Mouse (Mus musculus) midbrain, postnatal 0 days (tissue): ENCODE data around the gene Marcks. TPM values are rescaled to one million over a fixed set of nuclear protein-coding genes. Genes with fewer than 3 reads are reported as not detected.
A peak's percentile ranks its signal among the peaks of the same experiment; 100 is the strongest.

Experiments used
- ATAC-seq: fragments of 200-750 bp; cut with Nextera tagmentation; 2 replicates; pipeline ENCODE4 v1.8.0; 2017; ENCODE audit warnings: moderate number of reproducible peaks, mild to moderate bottlenecking, moderate TSS enrichment, moderate library complexity; ENCODE audit not compliant: low FRiP score
- DNase-seq: peaks from one replicate; pipeline ENCODE4 v3.0.0-alpha.2; 2015; ENCODE audit warnings: low spot score
- H3K27ac ChIP-seq: fragments of 300-500 bp; sonication (generic); 2 replicates; pipeline ENCODE4 v1.5.1; 2014; ENCODE audit warnings: low read depth, mild to moderate bottlenecking, low read length, mixed read lengths
- H3K27me3 ChIP-seq: fragments of 300-500 bp; sonication (generic); 2 replicates; pipeline ENCODE4 v1.6.1; 2014; ENCODE audit warnings: low read length, control low read depth, mixed read lengths; ENCODE audit not compliant: insufficient read depth
- H3K36me3 ChIP-seq: fragments of 300-500 bp; sonication (generic); 2 replicates; pipeline ENCODE4 v1.6.1; 2014; ENCODE audit warnings: low read length, control low read depth, mixed read lengths; ENCODE audit not compliant: insufficient read depth
- H3K4me1 ChIP-seq: fragments of 300-500 bp; sonication (generic); 2 replicates; pipeline ENCODE4 v1.6.1; 2014; ENCODE audit warnings: mild to moderate bottlenecking, control low read depth, antibody characterized with exemption, low read length, mixed read lengths; ENCODE audit not compliant: insufficient read depth
- H3K4me2 ChIP-seq: fragments of 300-500 bp; sonication (generic); 2 replicates; pipeline ENCODE4 v1.6.1; 2014; ENCODE audit warnings: low read depth, mild to moderate bottlenecking, low read length, mixed read lengths; ENCODE audit not compliant: poor library complexity, severe bottlenecking
- H3K4me3 ChIP-seq: fragments of 300-500 bp; sonication (generic); 2 replicates; pipeline ENCODE4 v1.5.1; 2014; ENCODE audit warnings: low read depth, mild to moderate bottlenecking, low read length, moderate library complexity
- H3K9ac ChIP-seq: fragments of 300-500 bp; sonication (generic); replicated peaks from 2 replicates; pipeline ENCODE4 v1.6.1; 2014; ENCODE audit warnings: mild to moderate bottlenecking, low read length, moderate library complexity, mixed read lengths; ENCODE audit not compliant: poor library complexity, severe bottlenecking
- H3K9me3 ChIP-seq: fragments of 300-500 bp; sonication (generic); 2 replicates; pipeline ENCODE4 v1.6.1; 2016; ENCODE audit warnings: low read length, control low read depth
- CTCF ChIP-seq: IDR thresholded peaks from 2 replicates; pipeline ENCODE4 v1.5.1; 2016; ENCODE audit warnings: antibody characterized with exemption, mild to moderate bottlenecking
- WGBS: fragments of 180-500 bp; shearing (Covaris S2); extraction: QIAGEN DNeasy Blood & Tissue Kit; methylation state at CpG from one replicate; pipeline ENCODE4 v1.1.7; 2014; 5-methylcytosine and 5-hydroxymethylcytosine counted together
- polyA plus RNA-seq: library from polyadenylated mRNA; unstranded; fragments of >200 nt; fragmentation: Nextera tagmentation; extraction: Ambion mirVana; gene quantifications from 2 replicates; pipeline ENCODE4 v1.2.1, GENCODE M21; 2015
- total RNA-seq: library from RNA; depleted of rRNA; stranded (reverse); fragments of >200 nt; gene quantifications from 2 replicates; pipeline ENCODE4 v1.2.3, GENCODE M21; 2014; rRNA removed

Gene Marcks
- 488 and 535 TPM in 2 replicates for total RNA-seq
- 230 and 265 TPM in 2 replicates for polyA plus RNA-seq

DNA sequence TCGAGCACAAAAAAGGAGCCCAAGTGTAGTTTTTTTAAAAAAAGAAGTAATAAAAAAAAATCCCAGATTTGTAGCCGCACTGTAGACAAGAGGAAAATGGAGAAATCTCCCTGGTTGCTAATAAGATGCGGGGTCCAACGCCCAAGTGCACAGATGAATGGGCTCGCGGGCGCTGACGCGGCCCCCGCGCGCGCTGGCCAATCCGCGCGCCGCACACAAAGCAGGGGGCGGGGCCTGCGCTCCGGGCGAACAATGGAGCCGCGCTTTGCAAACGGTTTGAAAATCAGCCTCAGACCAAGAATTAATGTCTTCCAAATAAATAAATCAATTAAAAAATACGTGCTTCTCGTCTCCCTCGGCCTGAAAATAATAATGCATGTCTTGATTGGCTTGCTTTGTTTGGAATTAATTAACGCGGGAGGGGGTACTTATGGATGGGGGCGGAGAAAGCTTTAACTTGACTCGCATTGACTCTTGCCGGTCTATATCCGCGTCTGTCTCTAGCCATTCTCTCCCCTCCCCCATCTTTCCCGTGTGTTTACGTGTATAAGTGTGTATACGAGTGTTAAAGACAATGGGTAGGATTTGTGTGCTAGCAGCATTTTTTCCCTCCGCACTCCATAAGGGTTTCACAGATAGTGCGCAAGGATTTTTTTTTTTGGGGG, at the start of gene Marcks:
Marcks (minus strand) TSS at position 143 of the 665 bp plus-strand sequence.
- Histone ChIP-seq H3K4me1 (no peaks in the 10 kb centered on the region; the same call in 1 of the 2 replicates), H3K9ac (peak within 1 kb of the TSS; percentile 96), H3K4me3 (peak within 1 kb of the TSS; percentile 75), H3K27me3 (no peaks in the 10 kb centered on the region), H3K36me3 (peaks cover 7% of the 10 kb centered on the region; the same call in 1 of the 2 replicates), H3K4me2 (peak within 1 kb of the TSS; percentile 74), H3K27ac (peak within 1 kb of the TSS; percentile 98), H3K9me3 (no peaks in the 10 kb centered on the region)
- DNase-seq: peak; percentile 97
- peak; percentile 78 for ATAC-seq
- TF ChIP-seq CTCF: no peak
- 0% methylated on average over 39 of the region's 39 CpGs for WGBS

- no peaks in the 10 kb centered on the region for H3K36me3 ChIP-seq
- WGBS: 87% methylated on average over 3 of the region's 3 CpGs
- no peak overlapping the region for H3K4me2 ChIP-seq
- no peaks in the 10 kb centered on the region for H3K27me3 ChIP-seq
- ATAC-seq (no peak), DNase-seq (no peak)
- no peak overlapping the region for H3K27ac ChIP-seq
- no peaks in the 10 kb centered on the region for H3K9me3 ChIP-seq
- 0 out of 2 replicates have a peak, but pooled peaks cover 3% of the 10 kb centered on the region for H3K4me1 ChIP-seq
- H3K9ac ChIP-seq: no peak overlapping the region
- H3K4me3 ChIP-seq: no peak overlapping the region
- TF ChIP-seq CTCF: no peak
These were observed 38.4 kb upstream of the Marcks start for GRCm38 (mm10) chr10:37177071-37177470.

GRCm38 (mm10) chr10:37172416-37172950, 33.8 kb upstream of the Marcks start:
- ATAC-seq (peak; percentile 54), DNase-seq (peak; percentile 11)
- Histone ChIP-seq H3K36me3 (no peaks in the 10 kb centered on the region), H3K9ac (no peak overlapping the region), H3K4me1 (0 out of 2 replicates have a peak, but pooled peaks cover 7% of the 10 kb centered on the region), H3K4me3 (no peak overlapping the region), H3K4me2 (no peak overlapping the region), H3K27ac (peak overlapping the region; percentile 47), H3K9me3 (no peaks in the 10 kb centered on the region), H3K27me3 (no peaks in the 10 kb centered on the region)
- WGBS: 11% methylated on average over 8 of the region's 8 CpGs
- TF ChIP-seq CTCF: no peak

DNA sequence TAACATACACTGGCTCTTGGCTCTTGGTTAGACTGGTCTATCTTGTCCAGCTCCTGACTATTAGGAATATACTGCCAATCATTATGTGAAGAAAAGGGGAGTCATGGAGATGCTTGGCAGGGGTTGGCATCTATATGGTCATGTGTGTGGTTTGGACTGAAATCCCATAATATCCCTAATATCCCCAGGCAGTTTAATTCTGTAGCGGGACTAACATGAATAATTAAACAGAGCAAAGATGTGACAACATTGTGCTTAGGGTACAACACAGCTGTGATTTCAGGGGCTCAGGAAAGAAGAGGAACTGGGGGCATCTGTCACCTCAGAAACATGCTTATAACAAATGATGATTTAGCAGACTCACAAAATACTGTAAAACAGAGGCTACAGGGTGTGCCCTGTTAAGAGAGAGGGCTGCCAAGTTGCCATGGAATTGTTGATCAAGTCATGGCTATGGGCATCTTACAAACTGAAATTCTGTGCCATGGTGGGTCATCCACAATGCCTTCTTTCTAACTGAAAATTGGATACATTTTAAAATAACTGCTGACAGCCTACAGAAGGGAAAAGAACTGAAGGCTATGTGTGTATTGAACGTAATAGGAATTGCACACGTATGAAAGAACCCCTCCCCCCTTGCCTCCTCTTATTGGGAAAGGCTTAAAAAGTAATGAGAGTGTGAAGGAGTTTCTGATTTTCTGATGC, 33.1 kb upstream of the Marcks start:
- Histone ChIP-seq H3K27me3 (no peaks in the 10 kb centered on the region), H3K9me3 (no peaks in the 10 kb centered on the region), H3K36me3 (no peaks in the 10 kb centered on the region), H3K9ac (no peak overlapping the region), H3K4me1 (0 out of 2 replicates have a peak, but pooled peaks cover 7% of the 10 kb centered on the region), H3K27ac (peak overlapping the region; percentile 47), H3K4me2 (no peak overlapping the region), H3K4me3 (no peak overlapping the region)
- 16% methylated on average over 3 of the region's 3 CpGs for WGBS
- peak; percentile 55 for ATAC-seq
- peak; percentile 49 for DNase-seq
- TF ChIP-seq CTCF: no peak

- no peak for TF ChIP-seq CTCF
- H3K9ac ChIP-seq: no peak overlapping the region
- H3K27ac ChIP-seq: no peak overlapping the region; the same call in 1 of the 2 replicates
- H3K4me2 ChIP-seq: no peak overlapping the region
- H3K36me3 ChIP-seq: no peaks in the 10 kb centered on the region
- H3K9me3 ChIP-seq: no peaks in the 10 kb centered on the region
- no peak for ATAC-seq
- no peak for DNase-seq
- H3K27me3 ChIP-seq: no peaks in the 10 kb centered on the region
- H3K4me1 ChIP-seq: 0 out of 2 replicates have a peak, but pooled peaks cover 7% of the 10 kb centered on the region
- H3K4me3 ChIP-seq: no peak overlapping the region
- 73% methylated on average over 4 of the region's 4 CpGs for WGBS
These were observed 32.2 kb upstream of the Marcks start for GRCm38 (mm10) chr10:37170878-37171277.
